In genomic region chr2:4510208-4511079, GRCm38 (mm10) we compare ENCODE assay signal across 9 mouse cellular contexts.
DNase-seq lines count a peak whose midpoint lies in the region; ATAC-seq and TF ChIP-seq lines count a peak whose summit lies in the region.
"Had no signal": no experiment of that assay in that cellular context is flagged by ENCODE, and none has a peak within 500 bp of the region (broad histone marks: within the 10 kb centered on the region; RNA-seq: fewer than 3 reads in every experiment).

No protein-coding gene starts in this region.

- TF ChIP-seq EP300 in heart, adult 2 months (IDR thresholded peaks at IDR 0.05; ENCODE audit: insufficient read depth, low read depth, low read length) = no peak

- no peaks in the 10 kb centered on the region for H3K79me2 ChIP-seq in heart, adult 2 months (replicated peaks; ENCODE audit: control insufficient read depth, insufficient read depth, low read length)

- H3K27me3 ChIP-seq in heart, adult 2 months (ENCODE audit: control insufficient read depth, insufficient read depth, low read length) = no peaks in the 10 kb centered on the region
- H3K27me3 ChIP-seq in neural tube, embryonic 13.5 days = no peaks in the 10 kb centered on the region

- TF ChIP-seq POLR2A in heart, adult 2 months (IDR thresholded peaks at IDR 0.05; ENCODE audit: insufficient read depth, low read depth, low read length) = no peak

- no peaks in the 10 kb centered on the region for H3K36me3 ChIP-seq in heart, adult 2 months (ENCODE audit: control insufficient read depth, insufficient read depth, low read length)
- H3K36me3 ChIP-seq in neural tube, embryonic 13.5 days = peaks cover 27% of the 10 kb centered on the region

- DNase-seq in heart, adult 2 months = no peak
- DNase-seq in heart, adult 8-10 months (ENCODE audit: low spot score) = no peak
- DNase-seq in neural tube, embryonic 10.5 days (ENCODE audit: extremely low spot score, low spot score) = no peak
- DNase-seq in kidney, postnatal 36 days = peak; percentile 74 to 86
- peak; percentile 84 for DNase-seq in yolk sac, embryonic 10.5 days (ENCODE audit: low spot score)
- DNase-seq in urinary bladder, adult 18-20 months (ENCODE audit: low spot score in 2 of 2) = no peak
- no peak for DNase-seq in cerebellum, adult 9-10 months
- DNase-seq: cerebellum, postnatal 10 days had no signal

- H3K27ac ChIP-seq in heart, adult 2 months = 0 out of 2 replicates have a peak overlapping the region, but pooled peaks have one; percentile 16
- peak overlapping the region; percentile 65 for H3K27ac ChIP-seq in neural tube, embryonic 13.5 days (replicated peaks)

- no peak for TF ChIP-seq CTCF in heart, adult 2 months (IDR thresholded peaks at IDR 0.05)

- WGBS in heart, adult 2 months = 76% methylated on average over 11 of the region's 11 CpGs
- WGBS in neural tube, embryonic 13.5 days = 56% methylated on average over 11 of the region's 11 CpGs

- peak; percentile 20; the same call in 1 of the 2 replicates for ATAC-seq in neural tube, embryonic 13.5 days (ENCODE audit: low read depth)

- no peaks in the 10 kb centered on the region for H3K9me3 ChIP-seq in neural tube, embryonic 13.5 days

- no peak overlapping the region for H3K4me3 ChIP-seq in heart, adult 2 months
- no peak overlapping the region for H3K4me3 ChIP-seq in neural tube, embryonic 13.5 days

- no peak overlapping the region for H3K9ac ChIP-seq in heart, adult 2 months (ENCODE audit: low read depth, low read length)
- H3K9ac ChIP-seq in neural tube, embryonic 13.5 days = no peak overlapping the region

- H3K4me2 ChIP-seq in neural tube, embryonic 13.5 days = no peak overlapping the region

- H3K4me1 ChIP-seq in heart, adult 2 months (ENCODE audit: control insufficient read depth, insufficient read depth, low read length) = peaks cover 6% of the 10 kb centered on the region
- H3K4me1 ChIP-seq in neural tube, embryonic 13.5 days (replicated peaks) = peaks cover 40% of the 10 kb centered on the region

- intact Hi-C loops in heart, adult 2 months (cut with DNase I) = no loop called here

Comparison
In these comparisons a context has a peak if more than half of its experiments do, and no peak if none do; other contexts are left out.
1. DNase-seq: peak in kidney, postnatal 36 days (2 of 2) and yolk sac, embryonic 10.5 days (single experiment); none in heart, adult 2 months (0 of 2), heart, adult 8-10 months (single experiment), neural tube, embryonic 10.5 days (single experiment), urinary bladder, adult 18-20 months (0 of 2) and cerebellum, adult 9-10 months (single experiment).